Mouse (Mus musculus): ENCODE results near the gene P2rx6.
"Not testable (repeated sequence)": the region's sequence is repeated elsewhere in the genome, so short reads cannot be mapped to it uniquely, and the experiment has no call there.

The P2rx6 gene

GRCm38 (mm10) chr16:17561751-17562208 lies at the start of gene P2rx6:
TSS of gene P2rx6 (plus strand) at chr16:17561885.
- DNase-seq = peak; percentile 40

- no peak for DNase-seq
These were observed 42.8 kb upstream of the P2rx6 start for GRCm38 (mm10) chr16:17518910-17519309.

GRCm38 (mm10) chr16:17524156-17524555 lies 37.5 kb upstream of the P2rx6 start:
- DNase-seq = no peak

- DNase-seq = no peak
These were observed 36.2 kb upstream of the P2rx6 start for GRCm38 (mm10) chr16:17525524-17525923.

- no peak for DNase-seq
These were observed 35.5 kb upstream of the P2rx6 start for GRCm38 (mm10) chr16:17526223-17526622.

GRCm38 (mm10) chr16:17527606-17528005 lies 34.1 kb upstream of the P2rx6 start:
- DNase-seq = no peak

- no peak for DNase-seq
These were observed 33.4 kb upstream of the P2rx6 start for GRCm38 (mm10) chr16:17528276-17528675.

GRCm38 (mm10) chr16:17529981-17530586 lies 31.6 kb upstream of the P2rx6 start:
- DNase-seq = no peak

GRCm38 (mm10) chr16:17530640-17531288 lies 30.9 kb upstream of the P2rx6 start, which contains the start of gene Thap7:
TSS of gene Thap7 (minus strand) at chr16:17531136.
- peak; percentile 97 for DNase-seq

GRCm38 (mm10) chr16:17532271-17532670 lies 29.4 kb upstream of the P2rx6 start:
- DNase-seq = peak; percentile 23

- DNase-seq = no peak
These were observed 28.9 kb upstream of the P2rx6 start for GRCm38 (mm10) chr16:17532676-17533329.

- DNase-seq = no peak
These were observed 25.1 kb upstream of the P2rx6 start for GRCm38 (mm10) chr16:17536584-17536983.

- DNase-seq = no peak
These were observed 19.1 kb upstream of the P2rx6 start for GRCm38 (mm10) chr16:17542632-17543031.

- DNase-seq = no peak
These were observed 8.8 kb upstream of the P2rx6 start for GRCm38 (mm10) chr16:17552837-17553236.

- DNase-seq = peak; percentile 68
These were observed 7.6 kb upstream of the P2rx6 start for GRCm38 (mm10) chr16:17553910-17554685.

GRCm38 (mm10) chr16:17554702-17555101 lies 7.0 kb upstream of the P2rx6 start:
- DNase-seq = not testable (repeated sequence)

- DNase-seq = no peak
These were observed 5.5 kb upstream of the P2rx6 start for GRCm38 (mm10) chr16:17556180-17556579.

GRCm38 (mm10) chr16:17556907-17557306 lies 4.8 kb upstream of the P2rx6 start:
- no peak for DNase-seq

GRCm38 (mm10) chr16:17557947-17558480 lies 3.7 kb upstream of the P2rx6 start:
- DNase-seq = peak; percentile 76

GRCm38 (mm10) chr16:17558811-17559210 lies 2.9 kb upstream of the P2rx6 start:
- DNase-seq = no peak

- DNase-seq = no peak
These were observed 2.2 kb upstream of the P2rx6 start for GRCm38 (mm10) chr16:17559396-17560027.

GRCm38 (mm10) chr16:17561128-17561750 lies 446 bp upstream of the P2rx6 start, which contains the start of gene Lrrc74b:
TSS of gene Lrrc74b (minus strand) at chr16:17561247.
- peak; percentile 74 for DNase-seq

Measured in lung, postnatal 14 days (tissue).